Mouse (Mus musculus): ENCODE measurements around the gene Rgs7bp.
A peak's percentile ranks its signal among the peaks of the same experiment; 100 is the strongest.

The Rgs7bp gene

GRCm38 (mm10) chr13:105054181-105054940, at the start of gene Rgs7bp:
Rgs7bp (minus strand) TSS chr13:105054930.
- DNase-seq (ENCODE audit: low spot score), result peak; percentile 46

GRCm38 (mm10) chr13:105104385-105104784, 49.7 kb upstream of the Rgs7bp start:
- DNase-seq (ENCODE audit: low spot score), result no peak

DNA sequence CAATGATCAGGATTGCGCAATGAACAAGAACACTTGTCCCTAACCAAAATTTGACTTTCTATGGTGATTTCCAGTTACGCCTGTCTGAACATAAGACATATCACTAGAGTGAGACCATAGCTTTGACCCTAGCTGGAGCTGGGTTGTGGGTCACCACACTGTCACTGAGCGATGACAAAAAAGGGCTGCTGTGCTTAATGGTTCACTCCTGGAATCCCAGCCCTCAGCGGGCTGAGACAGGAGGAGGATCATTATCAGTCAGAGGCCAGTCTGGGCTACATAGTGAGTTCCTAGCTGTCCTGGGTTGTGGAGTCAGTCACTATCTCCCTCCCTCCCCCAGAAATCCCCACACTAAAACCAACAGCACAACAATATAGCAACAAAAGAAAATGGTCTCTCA, 46.0 kb upstream of the Rgs7bp start:
- DNase-seq (ENCODE audit: low spot score), result no peak

- DNase-seq (ENCODE audit: low spot score), result no peak
These were observed 41.6 kb upstream of the Rgs7bp start for GRCm38 (mm10) chr13:105096316-105096715.

DNA sequence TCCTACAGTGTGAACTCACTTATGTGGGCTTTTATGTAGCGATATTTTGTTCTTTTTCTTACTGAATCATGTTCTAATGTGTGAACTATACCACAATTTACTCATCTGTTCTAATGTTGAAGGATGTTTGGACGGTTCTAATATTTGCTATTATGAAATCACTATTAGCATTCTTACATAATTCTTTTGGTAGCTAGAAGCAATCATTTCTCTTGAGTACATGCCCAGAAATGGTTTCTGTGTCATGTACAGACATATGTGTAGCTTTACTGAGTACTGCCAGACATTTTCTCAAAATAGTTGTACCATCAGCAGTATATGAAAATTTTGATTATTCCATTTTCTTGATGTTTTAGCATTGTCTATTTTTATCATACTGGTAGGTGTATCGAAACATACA, 34.5 kb upstream of the Rgs7bp start:
- no peak for DNase-seq (ENCODE audit: low spot score)

DNA sequence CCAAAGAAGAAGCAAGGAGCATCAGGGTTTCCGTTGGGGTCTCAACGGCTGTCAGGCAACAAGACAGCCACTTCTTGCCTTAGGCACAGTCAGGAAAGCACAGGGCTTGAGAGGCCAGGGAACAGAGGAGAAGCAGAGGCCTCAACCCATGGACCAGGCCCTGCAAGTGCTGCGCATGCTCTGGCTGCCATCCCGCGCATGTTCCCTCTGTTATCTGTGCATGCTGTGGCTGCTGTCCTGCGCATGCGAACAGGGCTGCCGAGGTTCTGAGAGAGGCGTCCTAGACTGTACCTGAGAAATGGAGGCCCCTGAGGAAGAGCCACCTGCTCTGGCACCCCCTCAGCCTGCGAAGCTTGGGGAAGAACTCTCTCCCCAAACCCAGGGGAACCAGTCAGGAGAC, 27.1 kb upstream of the Rgs7bp start, which contains the start of gene 4933425L06Rik:
4933425L06Rik (plus strand) TSS at position 261 of the 400 bp plus-strand sequence.
- DNase-seq (ENCODE audit: low spot score), result no peak

DNA sequence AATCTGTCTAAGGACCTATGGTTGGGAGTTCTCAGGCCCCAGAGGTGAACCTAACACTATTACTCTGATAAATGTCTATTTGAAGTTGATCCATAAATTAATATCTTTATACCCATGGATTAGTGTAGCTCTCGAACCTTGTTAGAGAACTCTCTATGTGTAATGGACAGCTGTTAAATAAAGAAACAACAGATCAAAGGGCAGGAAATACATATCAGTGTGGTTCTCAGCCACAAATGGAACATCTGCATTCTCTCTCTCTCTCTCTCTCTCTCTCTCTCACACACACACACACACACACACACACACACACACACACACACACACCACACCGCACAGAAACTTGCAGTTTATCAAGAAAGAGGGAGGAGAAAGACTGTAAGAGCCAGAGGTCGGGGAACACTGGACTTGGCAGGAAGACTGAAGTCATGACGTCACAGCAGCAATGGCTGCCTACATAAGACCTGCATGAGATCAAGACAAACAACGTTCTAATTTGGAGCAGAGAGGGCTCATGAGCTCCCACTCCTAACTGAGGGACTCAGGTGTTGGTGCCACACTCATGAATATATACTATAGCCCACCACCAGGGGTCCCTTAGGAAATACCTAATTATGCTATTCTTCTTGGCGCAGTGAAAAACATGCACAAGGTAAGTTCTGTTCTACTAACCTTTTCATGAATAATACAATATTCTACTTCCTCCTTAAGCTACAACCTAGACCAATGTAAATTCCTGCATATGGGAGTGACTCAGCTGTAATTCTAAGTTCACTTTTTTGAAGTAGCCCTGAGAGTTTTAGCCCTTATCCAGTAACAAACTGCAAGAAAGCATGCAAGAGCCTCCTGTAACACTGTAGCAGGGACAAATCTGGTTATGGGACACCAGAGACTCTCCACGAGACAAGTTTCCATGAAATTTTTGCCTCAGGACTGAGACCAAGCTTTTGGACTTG, 12.4 kb upstream of the Rgs7bp start:
- no peak for DNase-seq (ENCODE audit: low spot score)

- no peak for DNase-seq (ENCODE audit: low spot score)
These were observed 11.4 kb upstream of the Rgs7bp start for GRCm38 (mm10) chr13:105066119-105066518.

GRCm38 (mm10) chr13:105055374-105055773, 644 bp upstream of the Rgs7bp start:
- DNase-seq (ENCODE audit: low spot score), result no peak

DNA sequence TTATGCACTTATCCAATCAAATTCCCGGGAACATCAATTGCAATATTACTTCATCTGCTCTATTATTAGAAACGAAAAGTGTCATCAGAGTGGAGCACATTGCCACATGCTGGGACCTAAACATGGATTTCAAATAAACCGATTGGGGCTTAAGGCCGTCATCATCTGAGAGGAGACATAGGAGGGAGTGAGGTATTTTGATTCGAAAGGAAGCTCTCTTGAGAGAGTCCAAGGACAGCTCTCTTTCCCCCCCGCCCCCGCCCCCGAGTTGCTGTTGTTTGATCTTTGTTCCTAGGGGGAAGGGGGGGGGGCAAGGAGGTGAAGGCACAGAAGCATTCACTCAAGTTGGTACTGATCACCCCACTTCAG, 195 bp upstream of the Rgs7bp start:
- no peak for DNase-seq (ENCODE audit: low spot score)

GRCm38 (mm10) chr13:105053618-105054017, 1.1 kb downstream of the Rgs7bp start:
- no peak for DNase-seq (ENCODE audit: low spot score)

DNA sequence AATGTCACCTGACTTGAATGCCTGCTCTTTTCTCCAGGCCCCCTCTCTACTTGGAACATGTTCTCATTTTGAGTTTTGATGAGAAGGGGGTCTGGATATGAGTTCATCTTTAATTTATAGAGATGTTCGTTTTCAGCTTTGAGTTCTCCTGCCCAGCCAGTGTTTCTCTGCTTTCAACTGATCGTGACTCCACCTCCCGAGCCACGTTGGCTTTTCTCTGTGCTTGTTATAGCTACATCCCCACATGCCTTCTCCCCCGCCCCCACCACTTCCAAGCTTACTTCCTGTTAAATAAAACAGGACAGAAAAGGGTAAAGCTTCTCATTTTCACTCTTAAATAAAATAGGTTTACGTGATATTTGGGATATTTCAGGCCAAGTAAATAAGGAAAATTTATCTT, 3.3 kb downstream of the Rgs7bp start:
- no peak for DNase-seq (ENCODE audit: low spot score)

DNA sequence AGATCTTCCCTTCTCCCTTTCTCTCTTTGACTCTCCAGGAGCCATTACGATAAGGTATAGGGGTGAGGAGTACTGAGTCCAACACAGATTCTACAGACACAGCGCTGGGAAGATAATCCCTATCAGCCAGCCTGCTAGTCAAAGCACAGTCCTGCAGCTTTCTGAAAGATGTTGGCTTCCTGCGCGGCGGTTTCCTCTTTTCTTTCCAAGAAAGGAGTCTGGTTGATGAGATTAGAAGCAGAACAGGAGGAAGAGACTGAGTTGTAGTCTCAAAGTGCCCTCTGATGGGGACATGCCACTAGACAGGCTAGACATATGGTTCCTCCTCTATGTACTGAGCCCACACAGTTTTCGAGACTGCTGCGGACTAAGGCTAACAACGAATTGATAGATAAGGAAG, 6.1 kb downstream of the Rgs7bp start:
- DNase-seq (ENCODE audit: low spot score), result no peak

- no peak for DNase-seq (ENCODE audit: low spot score)
These were observed 7.4 kb downstream of the Rgs7bp start for GRCm38 (mm10) chr13:105047377-105047776.

GRCm38 (mm10) chr13:105043882-105044281, 10.8 kb downstream of the Rgs7bp start:
- DNase-seq (ENCODE audit: low spot score), result no peak

GRCm38 (mm10) chr13:105038334-105038733, 16.4 kb downstream of the Rgs7bp start:
- DNase-seq (ENCODE audit: low spot score), result no peak

DNA sequence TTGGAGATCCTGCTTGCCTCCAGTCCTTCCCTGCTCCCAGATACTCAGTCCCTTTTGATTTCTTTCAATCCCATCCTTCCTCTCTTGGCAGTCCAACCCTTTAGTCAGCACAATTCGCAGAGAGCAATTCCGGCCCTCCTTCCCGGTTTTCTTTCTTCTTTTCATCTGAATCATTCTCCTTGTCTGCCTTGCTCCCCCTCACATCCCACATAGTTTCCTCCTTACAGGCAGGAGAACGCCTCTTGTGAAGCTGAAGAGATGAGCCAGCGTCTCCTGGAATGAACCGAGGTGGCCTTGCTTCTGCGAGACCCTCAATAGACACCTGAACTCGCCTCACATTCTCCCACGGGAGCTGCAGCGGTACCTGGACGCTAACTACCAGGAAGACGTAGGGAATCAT, 16.9 kb downstream of the Rgs7bp start:
- no peak for DNase-seq (ENCODE audit: low spot score)

DNA sequence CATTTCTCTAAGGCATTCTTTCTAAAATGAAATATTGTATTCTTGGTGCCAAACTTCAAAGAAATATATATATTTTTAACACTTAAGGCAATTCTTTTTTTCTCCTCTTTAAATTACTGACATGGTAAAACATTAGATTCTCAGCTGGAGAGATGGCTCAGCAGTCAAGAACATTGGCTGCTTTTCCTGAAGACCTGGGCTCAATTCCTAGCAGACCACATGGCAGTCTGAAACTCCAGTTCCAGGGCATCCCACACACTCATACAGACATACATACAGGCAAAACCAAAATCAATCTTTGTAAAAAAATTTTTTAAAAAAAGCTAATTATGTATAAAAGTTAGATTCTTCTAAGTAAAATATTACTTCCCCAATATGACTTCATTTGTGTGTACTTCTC, 22.8 kb downstream of the Rgs7bp start:
- DNase-seq (ENCODE audit: low spot score), result no peak

- no peak for DNase-seq (ENCODE audit: low spot score)
These were observed 26.5 kb downstream of the Rgs7bp start for GRCm38 (mm10) chr13:105028276-105028675.

GRCm38 (mm10) chr13:105016577-105016976, 38.2 kb downstream of the Rgs7bp start:
- no peak for DNase-seq (ENCODE audit: low spot score)

GRCm38 (mm10) chr13:105015710-105016404, 38.9 kb downstream of the Rgs7bp start:
- DNase-seq (ENCODE audit: low spot score), result no peak

GRCm38 (mm10) chr13:105011300-105011699, 43.4 kb downstream of the Rgs7bp start:
- no peak for DNase-seq (ENCODE audit: low spot score)

Measured in ovary, postnatal 14 days (tissue).